Mouse (Mus musculus) lung, embryonic 14.5 days (tissue): Measurements from ENCODE around the gene Slc22a20. TPM values are rescaled to one million over a fixed set of nuclear protein-coding genes. Genes with fewer than 3 reads are reported as not detected.

Experiments
- ATAC-seq: fragments of 200-750 bp; cut with Nextera tagmentation; 2 replicates; pipeline ENCODE4 v1.8.0; 2017; ENCODE audit warnings: mild to moderate bottlenecking, moderate TSS enrichment, moderate library complexity; ENCODE audit not compliant: insufficient read depth
- DNase-seq: peaks from one replicate; pipeline ENCODE4 v3.0.0-alpha.2; 2015
- H3K27ac ChIP-seq: fragments of 300-500 bp; sonication (generic); 2 replicates; pipeline ENCODE4 v1.5.1; 2014; ENCODE audit warnings: low read depth, mild to moderate bottlenecking, moderate library complexity
- H3K27me3 ChIP-seq: fragments of 300-500 bp; sonication (generic); 2 replicates; pipeline ENCODE4 v1.6.1; 2014; ENCODE audit warnings: low read length, control low read depth; ENCODE audit not compliant: insufficient read depth
- H3K36me3 ChIP-seq: fragments of 300-500 bp; sonication (generic); 2 replicates; pipeline ENCODE4 v1.6.1; 2014; ENCODE audit warnings: control low read depth; ENCODE audit not compliant: insufficient read depth
- H3K4me1 ChIP-seq: fragments of 300-500 bp; sonication (generic); 2 replicates; pipeline ENCODE4 v1.6.1; 2014; ENCODE audit warnings: antibody characterized with exemption, control low read depth; ENCODE audit not compliant: insufficient read depth
- H3K4me2 ChIP-seq: fragments of 300-500 bp; sonication (generic); 2 replicates; pipeline ENCODE4 v1.6.1; 2014; ENCODE audit warnings: mild to moderate bottlenecking
- H3K4me3 ChIP-seq: fragments of 300-500 bp; sonication (generic); 2 replicates; pipeline ENCODE4 v1.5.1; 2014; ENCODE audit warnings: low read depth, low read length
- H3K9ac ChIP-seq: fragments of 300-500 bp; sonication (generic); 2 replicates; pipeline ENCODE4 v1.6.1; 2014
- H3K9me3 ChIP-seq: fragments of 300-500 bp; sonication (generic); 2 replicates; pipeline ENCODE4 v1.6.1; 2016; ENCODE audit warnings: low read depth, low read length, control low read depth
- CTCF ChIP-seq: IDR thresholded peaks from 2 replicates; pipeline ENCODE4 v1.5.1; 2016; ENCODE audit warnings: antibody characterized with exemption, low read depth
- WGBS: fragments of 180-500 bp; shearing (Covaris S2); extraction: QIAGEN DNeasy Blood & Tissue Kit; methylation state at CpG from one replicate; pipeline ENCODE4 v1.1.7; 2014; 5-methylcytosine and 5-hydroxymethylcytosine counted together
- polyA plus RNA-seq: library from polyadenylated mRNA; unstranded; fragments of >200 nt; fragmentation: Nextera tagmentation; extraction: Ambion mirVana; gene quantifications from 2 replicates; pipeline ENCODE4 v1.2.1, GENCODE M21; 2014

The Slc22a20 gene
- polyA plus RNA-seq, 1 experiment from 2014 or later, result not detected

DNA sequence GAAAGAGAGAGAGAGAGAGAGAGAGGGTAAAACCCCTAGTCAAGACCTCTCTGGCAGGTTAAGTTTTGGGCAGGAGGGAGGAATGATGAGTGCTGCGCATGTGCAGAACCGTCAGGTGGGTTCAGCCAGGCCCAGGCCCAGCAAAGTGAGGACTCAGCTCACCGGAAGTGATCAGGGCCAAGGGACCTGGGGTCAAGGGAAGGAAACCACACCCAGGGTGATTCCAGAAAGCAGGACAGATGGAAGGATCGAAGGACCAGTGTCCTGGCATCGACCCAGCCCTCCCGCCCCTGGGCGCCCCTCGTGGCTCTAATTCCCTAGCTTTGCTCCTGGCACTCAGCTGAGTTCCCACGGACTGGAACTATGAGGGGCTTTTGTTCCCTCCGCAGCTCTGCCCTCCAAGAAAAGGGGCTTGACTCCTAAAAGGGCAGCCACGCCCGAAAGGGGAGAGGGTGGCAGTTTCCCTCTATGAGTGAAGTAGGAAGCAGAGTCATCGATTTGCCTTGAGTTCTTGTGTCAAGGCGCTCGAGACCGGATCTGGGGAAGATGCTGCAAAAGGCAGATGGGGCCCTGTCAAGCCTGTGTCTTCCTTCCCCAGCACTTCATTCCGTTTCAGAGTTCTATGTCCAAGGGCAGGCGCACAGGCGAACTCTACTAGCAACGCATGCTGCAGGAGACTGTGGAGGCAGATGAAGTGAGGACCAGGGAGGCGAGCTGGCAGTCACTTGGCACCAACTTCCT is 48.7 kb downstream of the Slc22a20 start:
- Histone ChIP-seq H3K4me2 (peak overlapping the region; percentile 29; the same call in 1 of the 2 replicates), H3K4me3 (no peak overlapping the region), H3K27ac (peak overlapping the region; percentile 30; the same call in 1 of the 2 replicates), H3K36me3 (peaks cover 23% of the 10 kb centered on the region), H3K9ac (no peak overlapping the region), H3K27me3 (no peaks in the 10 kb centered on the region), H3K4me1 (peaks cover 28% of the 10 kb centered on the region), H3K9me3 (no peaks in the 10 kb centered on the region)
- TF ChIP-seq CTCF, result no peak
- DNase-seq, result peak; percentile 74
- ATAC-seq, result peak; percentile 38; the same call in 1 of the 2 replicates
- 55% methylated on average over 21 of the region's 21 CpGs for WGBS

DNA sequence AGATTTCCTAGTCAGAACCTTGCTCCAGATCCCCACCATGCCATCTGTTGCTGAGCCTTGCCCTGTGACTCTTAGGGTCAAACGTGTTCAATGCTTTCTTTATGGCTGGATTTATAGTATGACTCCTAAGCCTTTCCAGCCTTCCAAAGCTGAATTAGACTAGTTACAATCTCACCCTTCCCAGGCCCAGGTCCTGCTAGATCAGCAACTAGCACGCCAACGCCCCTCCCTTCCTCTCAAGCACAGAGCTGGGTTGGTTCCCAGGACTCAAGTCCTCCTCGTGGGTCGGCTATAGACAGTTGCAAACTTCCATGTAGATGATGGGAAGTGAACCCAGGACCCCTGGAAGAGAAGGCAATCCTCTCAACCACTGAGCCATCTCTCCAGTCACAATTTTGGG is 50.3 kb downstream of the Slc22a20 start:
- 55% methylated on average over 5 of the region's 5 CpGs for WGBS
- no peak overlapping the region for H3K4me2 ChIP-seq
- ATAC-seq, result no peak
- H3K27me3 ChIP-seq, result no peaks in the 10 kb centered on the region
- DNase-seq, result peak; percentile 45
- no peak overlapping the region for H3K4me3 ChIP-seq
- TF ChIP-seq CTCF, result no peak
- H3K36me3 ChIP-seq, result peaks cover 15% of the 10 kb centered on the region
- H3K9me3 ChIP-seq, result no peaks in the 10 kb centered on the region
- H3K4me1 ChIP-seq, result peaks cover 28% of the 10 kb centered on the region
- H3K9ac ChIP-seq, result no peak overlapping the region
- peak overlapping the region; percentile 59 for H3K27ac ChIP-seq

GRCm38 (mm10) chr19:5935266-5935665 is 50.7 kb downstream of the Slc22a20 start:
- Histone ChIP-seq H3K36me3 (peaks cover 12% of the 10 kb centered on the region), H3K9ac (no peak overlapping the region), H3K9me3 (no peaks in the 10 kb centered on the region), H3K4me1 (peaks cover 31% of the 10 kb centered on the region), H3K27ac (peak overlapping the region; percentile 59), H3K27me3 (no peaks in the 10 kb centered on the region), H3K4me3 (no peak overlapping the region), H3K4me2 (no peak overlapping the region)
- 23% methylated on average over 3 of the region's 3 CpGs for WGBS
- peak; percentile 83 for DNase-seq
- peak; percentile 87 for ATAC-seq
- no peak for TF ChIP-seq CTCF

- Histone ChIP-seq H3K27ac (peak overlapping the region; percentile 88), H3K9ac (no peak overlapping the region), H3K9me3 (no peaks in the 10 kb centered on the region), H3K27me3 (no peaks in the 10 kb centered on the region), H3K4me3 (no peak overlapping the region), H3K36me3 (no peaks in the 10 kb centered on the region), H3K4me2 (0 out of 2 replicates have a peak overlapping the region, but pooled peaks have one; percentile 2), H3K4me1 (peaks cover 32% of the 10 kb centered on the region)
- peak; percentile 70 for ATAC-seq
- 39% methylated on average over 14 of the region's 14 CpGs for whole genome bisulfite sequencing
- TF ChIP-seq CTCF, result no peak
- DNase-seq, result peak; percentile 92
Measured at GRCm38 (mm10) chr19:5929634-5930596, 56.0 kb downstream of the Slc22a20 start.

DNA sequence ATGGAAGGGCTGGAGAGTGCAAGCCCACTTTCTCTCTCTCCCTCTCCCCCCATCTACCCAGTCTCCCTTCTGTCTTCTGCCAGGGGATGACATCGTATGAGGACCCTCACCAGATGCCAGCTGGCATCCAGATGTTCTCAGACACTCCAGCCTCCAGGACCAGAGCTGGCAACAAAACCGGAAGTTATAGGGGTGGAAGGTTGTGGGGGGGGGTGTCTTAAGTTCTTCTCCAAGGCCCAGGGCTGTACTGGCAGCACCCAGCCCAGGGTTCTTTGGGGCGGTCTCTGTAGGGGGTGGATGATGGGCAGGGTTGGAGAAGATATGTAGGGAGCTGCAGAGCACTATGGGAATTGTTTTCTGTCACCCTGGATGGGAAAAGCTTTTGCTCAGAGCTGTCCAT is 57.4 kb downstream of the Slc22a20 start:
- WGBS, result 47% methylated on average over 3 of the region's 3 CpGs
- TF ChIP-seq CTCF, result no peak
- H3K36me3 ChIP-seq, result no peaks in the 10 kb centered on the region
- H3K4me2 ChIP-seq, result no peak overlapping the region
- peaks cover 30% of the 10 kb centered on the region for H3K4me1 ChIP-seq
- no peak for ATAC-seq
- no peak overlapping the region for H3K4me3 ChIP-seq
- H3K27me3 ChIP-seq, result no peaks in the 10 kb centered on the region
- no peak overlapping the region for H3K9ac ChIP-seq
- no peaks in the 10 kb centered on the region for H3K9me3 ChIP-seq
- peak overlapping the region; percentile 88 for H3K27ac ChIP-seq
- no peak for DNase-seq

DNA sequence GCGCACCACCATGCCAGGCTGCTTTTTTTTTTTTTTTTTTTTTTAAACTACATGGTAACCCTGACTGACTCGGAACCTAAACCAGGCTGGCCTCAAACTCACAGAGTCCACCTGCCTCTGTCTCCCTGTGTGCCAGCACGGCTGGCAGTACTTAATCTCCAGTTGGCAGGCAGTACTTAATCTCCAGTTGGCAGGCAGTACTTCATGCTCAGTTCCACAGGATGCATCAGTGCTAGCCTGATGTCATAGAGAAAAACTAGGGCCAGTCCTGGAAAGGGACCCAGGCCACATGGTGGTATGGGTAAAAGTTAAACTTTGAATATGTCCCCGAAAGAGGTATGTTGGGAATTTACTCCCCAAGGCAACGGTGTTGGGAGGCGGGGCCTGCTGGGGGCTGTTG is 57.8 kb downstream of the Slc22a20 start:
- no peak overlapping the region for H3K4me2 ChIP-seq
- WGBS, result 65% methylated on average over 6 of the region's 6 CpGs
- H3K27me3 ChIP-seq, result no peaks in the 10 kb centered on the region
- peaks cover 33% of the 10 kb centered on the region for H3K4me1 ChIP-seq
- no peak overlapping the region for H3K4me3 ChIP-seq
- no peak for TF ChIP-seq CTCF
- DNase-seq (no peak), ATAC-seq (no peak)
- no peak overlapping the region for H3K9ac ChIP-seq
- H3K36me3 ChIP-seq, result no peaks in the 10 kb centered on the region
- no peak overlapping the region for H3K27ac ChIP-seq
- no peaks in the 10 kb centered on the region for H3K9me3 ChIP-seq

DNA sequence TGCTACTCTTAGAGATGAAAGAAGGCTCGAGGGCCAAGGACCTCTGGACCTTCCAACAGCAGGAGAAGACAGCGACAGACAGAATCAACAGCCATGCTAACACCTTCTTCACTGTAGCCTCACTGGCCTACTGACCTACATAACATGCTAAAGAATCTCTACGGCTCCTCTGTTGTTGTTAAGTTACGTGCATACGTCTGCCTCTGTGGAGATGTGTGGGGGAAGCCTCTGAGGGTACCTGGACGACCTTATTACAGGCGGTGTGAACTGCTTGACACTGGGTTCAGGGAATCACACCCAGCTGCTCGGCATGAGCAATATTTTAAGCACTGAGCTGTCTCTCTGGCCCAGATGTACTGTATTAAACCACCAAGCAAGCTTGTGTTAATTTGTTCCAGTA is 58.4 kb downstream of the Slc22a20 start:
- Histone ChIP-seq H3K4me3 (no peak overlapping the region), H3K36me3 (no peaks in the 10 kb centered on the region), H3K27ac (no peak overlapping the region; the same call in 1 of the 2 replicates), H3K9me3 (no peaks in the 10 kb centered on the region), H3K4me2 (no peak overlapping the region), H3K27me3 (no peaks in the 10 kb centered on the region), H3K9ac (no peak overlapping the region), H3K4me1 (peaks cover 33% of the 10 kb centered on the region)
- no peak for ATAC-seq
- no peak for TF ChIP-seq CTCF
- no peak for DNase-seq
- 67% methylated on average over 8 of the region's 8 CpGs for WGBS
